Mouse (Mus musculus): Measurements from ENCODE around the gene Map3k14. TPM values are rescaled to one million over a fixed set of nuclear protein-coding genes. Genes with fewer than 3 reads are reported as not detected.

The Map3k14 gene
- total and polyA plus RNA-seq, 3 experiments: 4.9 to 10.8 (median 10.8) TPM

DNA sequence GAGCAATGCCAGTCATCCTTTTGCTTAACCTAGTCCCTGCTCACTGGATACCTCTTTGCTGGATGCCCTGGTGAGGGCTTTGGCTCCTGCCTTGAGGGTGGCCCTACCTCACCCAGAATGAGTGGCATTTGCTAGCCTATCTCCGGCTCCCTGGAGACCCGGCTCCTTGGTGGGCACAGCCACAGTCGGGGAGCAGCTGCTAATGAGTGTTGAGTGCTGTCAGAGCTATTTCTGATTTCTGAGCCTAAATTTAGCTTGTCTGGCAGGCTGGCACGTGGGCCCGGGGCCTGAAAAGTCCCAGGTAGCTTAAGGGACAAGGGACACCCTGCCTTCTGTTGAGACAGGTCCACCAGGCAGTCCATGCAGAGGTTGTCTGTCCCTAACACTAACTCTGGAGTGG is 90.1 kb downstream of the Map3k14 start:
- H3K36me3 ChIP-seq (replicated peaks): no peaks in the 10 kb centered on the region
- TF ChIP-seq GATA2 (IDR thresholded peaks at IDR 0.05; ENCODE audit: borderline replicate concordance, low read depth, low read length) (no peak), CTCF (IDR thresholded peaks at IDR 0.05; ENCODE audit: low read depth, low read length) (no peak), POLR2AphosphoS5 (IDR thresholded peaks at IDR 0.05; ENCODE audit: insufficient replicate concordance, low read depth, low read length) (no peak), TAL1 (conservative IDR thresholded peaks at IDR 0.05; ENCODE audit: low read depth, low read length) (no peak), GATA1 (IDR thresholded peaks at IDR 0.05; ENCODE audit: borderline replicate concordance, low read length) (no peak)
- no peaks in the 10 kb centered on the region for H3K9me3 ChIP-seq (replicated peaks)
- H3K4me1 ChIP-seq (ENCODE audit: insufficient read depth, low read depth, low read length): peaks cover 64% of the 10 kb centered on the region
- ATAC-seq (ENCODE audit: extremely low read depth, insufficient number of reproducible peaks, low FRiP score, poor library complexity, severe bottlenecking): no peak
- H3K27me3 ChIP-seq (ENCODE audit: insufficient read depth, low read length): peaks cover 38% of the 10 kb centered on the region
- DNase-seq (ENCODE audit: low spot score): no peak
- H3K4me3 ChIP-seq (ENCODE audit: low read depth, low read length): no peak overlapping the region

DNA sequence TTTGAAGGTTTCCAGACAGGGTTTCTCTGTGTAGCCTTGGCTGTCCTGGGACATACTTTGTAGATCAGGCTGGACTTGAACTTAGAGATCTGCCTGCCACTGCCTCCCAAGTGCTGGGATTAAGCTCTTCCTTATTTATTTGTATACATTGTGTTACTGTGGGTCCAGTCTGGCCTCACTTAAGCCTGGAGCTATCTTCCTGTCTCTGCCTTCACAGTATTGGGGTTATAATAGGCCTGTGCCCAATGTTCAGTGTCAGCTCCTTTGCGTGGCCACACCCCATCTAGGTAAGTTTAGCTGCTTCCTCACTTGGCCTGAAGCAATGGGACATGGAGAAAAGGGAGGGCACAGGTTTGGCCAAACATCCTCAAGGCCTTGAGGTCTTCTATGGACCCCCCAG is 90.8 kb downstream of the Map3k14 start:
- Histone ChIP-seq H3K9me3 (replicated peaks) (no peaks in the 10 kb centered on the region), H3K4me3 (ENCODE audit: low read depth, low read length) (no peak overlapping the region), H3K36me3 (replicated peaks) (no peaks in the 10 kb centered on the region), H3K4me1 (ENCODE audit: insufficient read depth, low read depth, low read length) (peaks cover 68% of the 10 kb centered on the region), H3K27me3 (ENCODE audit: insufficient read depth, low read length) (peaks cover 32% of the 10 kb centered on the region)
- TF ChIP-seq GATA1 (IDR thresholded peaks at IDR 0.05; ENCODE audit: borderline replicate concordance, low read length) (no peak), POLR2AphosphoS5 (IDR thresholded peaks at IDR 0.05; ENCODE audit: insufficient replicate concordance, low read depth, low read length) (no peak), TAL1 (conservative IDR thresholded peaks at IDR 0.05; ENCODE audit: low read depth, low read length) (no peak), CTCF (IDR thresholded peaks at IDR 0.05; ENCODE audit: low read depth, low read length) (no peak), GATA2 (IDR thresholded peaks at IDR 0.05; ENCODE audit: borderline replicate concordance, low read depth, low read length) (no peak)
- ATAC-seq (ENCODE audit: extremely low read depth, insufficient number of reproducible peaks, low FRiP score, poor library complexity, severe bottlenecking) (no peak), DNase-seq (ENCODE audit: low spot score) (no peak)

DNA sequence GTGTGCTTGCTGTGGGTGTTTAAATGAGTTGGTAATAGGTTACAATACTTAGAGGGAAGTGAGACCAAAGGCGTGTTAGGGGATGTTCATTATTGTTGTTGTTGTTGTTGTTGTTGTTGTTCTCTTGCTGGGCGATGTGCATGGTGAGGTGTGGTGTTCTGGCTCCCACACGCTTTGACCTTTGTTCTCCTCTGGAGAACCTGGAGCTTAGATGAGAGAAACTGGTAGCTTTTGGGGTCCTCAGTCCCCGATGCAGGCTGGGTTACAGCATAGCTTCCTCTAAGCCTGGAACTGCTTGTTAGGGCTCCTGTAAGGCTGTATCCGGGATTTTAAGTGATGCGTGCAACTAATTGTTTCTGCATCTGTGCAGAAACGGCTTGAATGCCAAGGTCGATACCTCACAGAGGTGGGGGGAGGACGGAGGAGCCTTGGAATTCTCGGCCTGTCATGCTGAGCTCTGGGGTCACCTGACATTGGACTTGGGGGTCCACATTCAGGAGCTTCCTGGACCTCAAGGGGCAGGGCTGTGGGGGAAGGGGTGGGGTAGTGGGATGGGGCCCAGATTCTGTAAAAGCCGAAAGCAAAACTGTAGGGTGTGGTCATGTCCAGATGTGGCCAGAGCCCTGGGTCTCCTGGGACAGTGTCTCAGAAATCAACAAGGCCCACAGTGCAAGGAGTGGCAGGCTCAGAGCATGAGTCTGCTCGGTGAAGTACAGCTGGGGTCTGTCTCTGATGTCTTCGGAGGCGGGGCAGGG is 91.4 kb downstream of the Map3k14 start:
- no peak for ATAC-seq (ENCODE audit: extremely low read depth, insufficient number of reproducible peaks, low FRiP score, poor library complexity, severe bottlenecking)
- H3K27me3 ChIP-seq (ENCODE audit: insufficient read depth, low read length): peaks cover 33% of the 10 kb centered on the region
- DNase-seq (ENCODE audit: low spot score): peak; percentile 1
- no peaks in the 10 kb centered on the region for H3K36me3 ChIP-seq (replicated peaks)
- H3K9me3 ChIP-seq (replicated peaks): peaks cover 5% of the 10 kb centered on the region
- H3K4me1 ChIP-seq (ENCODE audit: insufficient read depth, low read depth, low read length): peaks cover 68% of the 10 kb centered on the region
- H3K4me3 ChIP-seq (ENCODE audit: low read depth, low read length): no peak overlapping the region
- TF ChIP-seq TAL1 (conservative IDR thresholded peaks at IDR 0.05; ENCODE audit: low read depth, low read length): no peak
- TF ChIP-seq GATA2 (IDR thresholded peaks at IDR 0.05; ENCODE audit: borderline replicate concordance, low read depth, low read length): no peak
- no peak for TF ChIP-seq CTCF (IDR thresholded peaks at IDR 0.05; ENCODE audit: low read depth, low read length)
- TF ChIP-seq POLR2AphosphoS5 (IDR thresholded peaks at IDR 0.05; ENCODE audit: insufficient replicate concordance, low read depth, low read length): no peak

DNA sequence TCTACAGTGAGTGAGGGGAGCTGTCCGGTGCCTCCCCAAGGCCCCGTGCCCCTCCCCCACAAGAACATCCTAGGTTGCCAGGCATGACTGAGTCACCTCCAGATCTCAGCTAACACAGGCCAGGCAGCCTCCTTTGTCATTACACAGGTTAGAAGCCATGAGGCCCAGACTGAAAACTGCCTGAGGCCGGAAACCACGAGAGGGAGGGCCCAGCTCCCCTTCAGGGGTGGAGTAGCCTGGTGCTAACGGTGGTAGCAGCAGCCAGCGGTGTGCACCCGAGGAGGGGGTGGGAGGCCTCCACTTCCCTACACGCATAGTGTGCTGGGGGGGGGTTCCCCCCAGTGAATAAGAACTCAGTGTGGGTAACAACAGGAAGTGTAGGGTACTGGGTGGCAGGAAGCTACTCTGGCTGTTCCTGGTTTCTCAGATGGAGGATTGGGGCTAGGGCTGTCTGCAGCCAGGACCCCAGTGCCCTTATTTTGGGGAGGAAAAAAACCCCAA is 92.3 kb downstream of the Map3k14 start:
- H3K4me1 ChIP-seq (ENCODE audit: insufficient read depth, low read depth, low read length): peaks cover 68% of the 10 kb centered on the region
- ATAC-seq (ENCODE audit: extremely low read depth, insufficient number of reproducible peaks, low FRiP score, poor library complexity, severe bottlenecking): peak; percentile 91
- H3K4me3 ChIP-seq (ENCODE audit: low read depth, low read length): peak overlapping the region; percentile 41; the same call in 1 of the 2 replicates

DNA sequence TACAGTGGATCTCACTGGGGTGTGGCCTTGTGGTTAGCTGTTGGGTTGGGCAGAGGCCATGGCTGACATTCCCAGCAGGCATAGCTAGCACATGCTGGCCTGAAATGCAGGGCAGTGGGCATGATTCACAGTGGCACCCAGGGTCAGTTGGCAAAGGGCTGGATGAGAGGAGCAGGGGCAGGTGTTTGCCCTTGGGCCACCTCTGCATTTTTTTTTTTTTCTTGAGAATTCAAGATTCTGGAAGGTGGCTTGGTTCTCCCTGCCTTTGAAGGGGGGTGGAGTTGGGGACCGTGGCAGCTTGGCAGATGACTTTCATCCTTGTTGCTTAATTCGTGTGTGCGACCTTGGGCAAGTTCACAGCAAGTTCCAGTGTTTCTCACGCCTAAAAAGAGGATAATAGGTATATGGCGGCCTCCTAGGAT is 92.8 kb downstream of the Map3k14 start:
- H3K36me3 ChIP-seq (replicated peaks): no peaks in the 10 kb centered on the region
- H3K4me1 ChIP-seq (ENCODE audit: insufficient read depth, low read depth, low read length): peaks cover 68% of the 10 kb centered on the region
- peaks cover 21% of the 10 kb centered on the region for H3K27me3 ChIP-seq (ENCODE audit: insufficient read depth, low read length)
- no peak for TF ChIP-seq GATA2 (IDR thresholded peaks at IDR 0.05; ENCODE audit: borderline replicate concordance, low read depth, low read length)
- H3K4me3 ChIP-seq (ENCODE audit: low read depth, low read length): peak overlapping the region; percentile 46; the same call in 1 of the 2 replicates
- no peak for ATAC-seq (ENCODE audit: extremely low read depth, insufficient number of reproducible peaks, low FRiP score, poor library complexity, severe bottlenecking)
- peak; percentile 6 for DNase-seq (ENCODE audit: low spot score)
- peaks cover 10% of the 10 kb centered on the region for H3K9me3 ChIP-seq (replicated peaks)

More for the DNA sequence above, 92.3 kb downstream of the Map3k14 start:
- Histone ChIP-seq H3K36me3 (replicated peaks) (no peaks in the 10 kb centered on the region), H3K27me3 (ENCODE audit: insufficient read depth, low read length) (peaks cover 26% of the 10 kb centered on the region), H3K9me3 (replicated peaks) (peaks cover 10% of the 10 kb centered on the region)
- TF ChIP-seq TAL1 (conservative IDR thresholded peaks at IDR 0.05; ENCODE audit: low read depth, low read length): no peak
- TF ChIP-seq CTCF (IDR thresholded peaks at IDR 0.05; ENCODE audit: low read depth, low read length): no peak
- no peak for TF ChIP-seq POLR2AphosphoS5 (IDR thresholded peaks at IDR 0.05; ENCODE audit: insufficient replicate concordance, low read depth, low read length)
- TF ChIP-seq GATA1 (IDR thresholded peaks at IDR 0.05; ENCODE audit: borderline replicate concordance, low read length): no peak
- no peak for TF ChIP-seq GATA2 (IDR thresholded peaks at IDR 0.05; ENCODE audit: borderline replicate concordance, low read depth, low read length)
- peak; percentile 83 for DNase-seq (ENCODE audit: low spot score)

DNA sequence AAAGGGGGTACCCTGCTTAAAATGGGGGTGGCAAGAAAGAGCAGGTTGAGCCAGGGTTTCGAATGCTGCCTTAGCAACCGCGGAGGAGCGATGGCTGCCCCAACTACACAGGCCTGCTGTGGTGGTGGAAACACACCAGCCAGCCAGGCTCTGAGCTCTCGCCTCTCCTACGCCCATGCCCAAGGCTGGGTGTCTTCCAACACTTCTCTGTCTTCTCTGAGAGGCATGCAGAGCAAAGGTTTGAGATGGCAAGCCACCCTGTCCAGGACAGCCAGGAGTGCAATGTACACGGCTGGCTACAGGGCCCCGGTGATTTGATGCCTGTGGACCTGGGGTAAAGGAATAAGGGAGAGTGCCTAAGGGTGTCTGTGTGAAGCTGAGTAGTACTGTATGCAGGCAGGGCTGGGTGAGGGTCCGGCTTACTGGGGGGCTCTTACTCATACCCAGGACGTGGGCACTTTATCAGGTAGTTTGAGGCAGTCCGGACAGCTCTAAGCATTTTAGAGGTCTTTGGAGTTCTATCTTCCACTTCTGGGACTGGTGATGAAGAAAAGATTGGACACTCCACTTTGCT is 93.4 kb downstream of the Map3k14 start:
- H3K4me1 ChIP-seq (ENCODE audit: insufficient read depth, low read depth, low read length): peaks cover 69% of the 10 kb centered on the region

More for the DNA sequence above, 93.4 kb downstream of the Map3k14 start:
- TF ChIP-seq POLR2AphosphoS5 (IDR thresholded peaks at IDR 0.05; ENCODE audit: insufficient replicate concordance, low read depth, low read length) (no peak), CTCF (IDR thresholded peaks at IDR 0.05; ENCODE audit: low read depth, low read length) (no peak), GATA2 (IDR thresholded peaks at IDR 0.05; ENCODE audit: borderline replicate concordance, low read depth, low read length) (no peak), GATA1 (IDR thresholded peaks at IDR 0.05; ENCODE audit: borderline replicate concordance, low read length) (no peak), TAL1 (conservative IDR thresholded peaks at IDR 0.05; ENCODE audit: low read depth, low read length) (no peak)
- Histone ChIP-seq H3K9me3 (replicated peaks) (peaks cover 10% of the 10 kb centered on the region), H3K27me3 (ENCODE audit: insufficient read depth, low read length) (peaks cover 15% of the 10 kb centered on the region), H3K4me3 (ENCODE audit: low read depth, low read length) (no peak overlapping the region), H3K36me3 (replicated peaks) (no peaks in the 10 kb centered on the region)
- no peak for ATAC-seq (ENCODE audit: extremely low read depth, insufficient number of reproducible peaks, low FRiP score, poor library complexity, severe bottlenecking)
- peak; percentile 2 for DNase-seq (ENCODE audit: low spot score)
